Mouse (Mus musculus): ENCODE measurements around the gene Rbp4. TPM values are rescaled to one million over a fixed set of nuclear protein-coding genes. Genes with fewer than 3 reads are reported as not detected.

The Rbp4 gene
- polyA plus RNA-seq, 1 experiment from 2014 or later = 79.7 TPM

DNA sequence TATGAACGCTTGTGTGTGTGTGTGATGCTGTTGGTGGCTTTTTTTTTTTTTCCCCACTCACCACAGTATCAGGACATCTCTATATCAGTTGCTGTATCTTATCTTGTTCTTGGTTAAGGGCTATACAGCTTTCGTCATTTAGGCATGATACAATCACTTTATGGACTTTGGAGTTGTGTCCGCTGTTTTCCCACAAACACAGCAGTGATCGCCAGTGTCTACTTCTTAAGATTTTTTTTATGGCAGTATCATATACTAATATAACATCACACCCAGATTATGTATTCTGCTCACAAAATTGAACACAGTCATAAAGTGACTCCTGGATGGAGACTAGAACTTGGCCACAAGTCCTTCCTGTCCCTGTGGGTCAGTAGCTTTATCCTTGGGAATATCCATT, 17.2 kb downstream of the Rbp4 start:
- H3K27me3 ChIP-seq (replicated peaks; ENCODE audit: control insufficient read depth, insufficient read depth, low read length) = no peaks in the 10 kb centered on the region
- DNase-seq (ENCODE audit: low spot score) (no peak), ATAC-seq (replicated peaks; ENCODE audit: low FRiP score, low TSS enrichment, low read depth) (no peak)
- H3K4me1 ChIP-seq (replicated peaks; ENCODE audit: control insufficient read depth, insufficient read depth, low read length) = no peaks in the 10 kb centered on the region
- no peaks in the 10 kb centered on the region for H3K36me3 ChIP-seq (ENCODE audit: control insufficient read depth, insufficient read depth, low read length)
- no peak overlapping the region for H3K9ac ChIP-seq (ENCODE audit: low read length)
- H3K9me3 ChIP-seq (ENCODE audit: control insufficient read depth, low read length) = no peaks in the 10 kb centered on the region
- 82% methylated on average over 4 of the region's 4 CpGs for WGBS
- H3K27ac ChIP-seq (ENCODE audit: low read depth) = no peak overlapping the region
- no peak overlapping the region for H3K4me3 ChIP-seq (ENCODE audit: low read depth, low read length)
- no peak overlapping the region for H3K4me2 ChIP-seq (ENCODE audit: low read length)

DNA sequence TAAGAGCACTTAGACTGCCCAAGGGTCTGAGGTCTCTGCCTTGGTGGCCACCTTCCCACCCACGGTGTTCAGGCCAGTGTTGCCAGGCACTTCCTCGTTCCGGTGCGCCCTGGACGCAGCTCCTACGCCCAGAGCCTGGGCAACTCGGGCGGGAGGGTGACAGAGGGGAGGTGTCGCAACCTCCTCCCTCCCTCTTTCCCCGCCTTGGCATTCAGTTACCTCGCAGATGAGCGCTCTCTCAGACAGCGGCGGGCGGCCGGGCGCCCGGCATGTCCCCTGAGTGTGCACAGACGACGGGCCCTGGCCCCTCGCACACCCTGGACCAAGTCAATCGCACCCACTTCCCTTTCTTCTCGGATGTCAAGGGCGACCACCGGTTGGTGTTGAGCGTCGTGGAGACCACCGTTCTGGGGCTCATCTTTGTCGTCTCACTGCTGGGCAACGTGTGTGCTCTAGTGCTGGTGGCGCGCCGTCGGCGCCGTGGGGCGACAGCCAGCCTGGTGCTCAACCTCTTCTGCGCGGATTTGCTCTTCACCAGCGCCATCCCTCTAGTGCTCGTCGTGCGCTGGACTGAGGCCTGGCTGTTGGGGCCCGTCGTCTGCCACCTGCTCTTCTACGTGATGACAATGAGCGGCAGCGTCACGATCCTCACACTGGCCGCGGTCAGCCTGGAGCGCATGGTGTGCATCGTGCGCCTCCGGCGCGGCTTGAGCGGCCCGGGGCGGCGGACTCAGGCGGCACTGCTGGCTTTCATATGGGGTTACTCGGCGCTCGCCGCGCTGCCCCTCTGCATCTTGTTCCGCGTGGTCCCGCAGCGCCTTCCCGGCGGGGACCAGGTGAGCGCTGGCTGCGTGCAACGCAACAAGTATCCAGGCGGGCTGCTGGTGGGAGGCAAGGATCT, 28.0 kb downstream of the Rbp4 start, which contains the start of gene Ffar4:
Ffar4 (plus strand) TSS at position 214 of the 901 bp plus-strand sequence.
- DNase-seq (ENCODE audit: low spot score) (peak; percentile 72), ATAC-seq (replicated peaks; ENCODE audit: low FRiP score, low TSS enrichment, low read depth) (peak; percentile 71)
- under 1% methylated on average over 77 of the region's 77 CpGs for WGBS
- Histone ChIP-seq H3K4me1 (replicated peaks; ENCODE audit: control insufficient read depth, insufficient read depth, low read length) (0 out of 2 replicates have a peak, but pooled peaks cover 4% of the 10 kb centered on the region), H3K27me3 (replicated peaks; ENCODE audit: control insufficient read depth, insufficient read depth, low read length) (peaks cover 41% of the 10 kb centered on the region), H3K9me3 (ENCODE audit: control insufficient read depth, low read length) (no peaks in the 10 kb centered on the region), H3K36me3 (ENCODE audit: control insufficient read depth, insufficient read depth, low read length) (no peaks in the 10 kb centered on the region), H3K4me3 (ENCODE audit: low read depth, low read length) (peak within 1 kb of the TSS; percentile 33), H3K27ac (ENCODE audit: low read depth) (no peak within 1 kb of the TSS), H3K9ac (ENCODE audit: low read length) (peak within 1 kb of the TSS; percentile 29), H3K4me2 (ENCODE audit: low read length) (peak within 1 kb of the TSS; percentile 47)

DNA sequence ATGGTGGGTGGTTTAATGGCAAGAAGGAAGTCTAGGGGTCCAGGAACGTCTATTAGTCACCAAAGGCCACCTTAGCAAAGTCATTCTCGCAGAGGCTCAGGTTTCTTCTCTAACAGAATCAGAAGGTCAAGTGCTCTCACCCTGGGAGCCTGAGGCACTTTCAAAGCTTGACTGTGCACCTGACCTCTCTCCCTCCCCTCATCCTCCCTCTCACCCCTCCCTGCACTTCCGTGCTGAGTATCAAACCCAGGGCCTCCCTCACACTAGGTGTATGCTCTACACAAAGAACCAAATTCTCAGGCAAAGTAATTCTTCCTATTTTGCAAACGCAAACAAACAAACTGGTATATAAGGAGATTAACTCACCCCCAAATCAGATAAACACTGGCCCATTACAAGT, 28.9 kb downstream of the Rbp4 start:
- Histone ChIP-seq H3K4me3 (ENCODE audit: low read depth, low read length) (no peak overlapping the region), H3K9me3 (ENCODE audit: control insufficient read depth, low read length) (no peaks in the 10 kb centered on the region), H3K4me2 (ENCODE audit: low read length) (peak overlapping the region; percentile 47; the same call in 1 of the 2 replicates), H3K9ac (ENCODE audit: low read length) (no peak overlapping the region), H3K4me1 (replicated peaks; ENCODE audit: control insufficient read depth, insufficient read depth, low read length) (0 out of 2 replicates have a peak, but pooled peaks cover 4% of the 10 kb centered on the region), H3K27ac (ENCODE audit: low read depth) (no peak overlapping the region), H3K36me3 (ENCODE audit: control insufficient read depth, insufficient read depth, low read length) (no peaks in the 10 kb centered on the region), H3K27me3 (replicated peaks; ENCODE audit: control insufficient read depth, insufficient read depth, low read length) (peaks cover 41% of the 10 kb centered on the region)
- 21% methylated on average over 4 of the region's 4 CpGs for WGBS
- ATAC-seq (replicated peaks; ENCODE audit: low FRiP score, low TSS enrichment, low read depth) (no peak), DNase-seq (ENCODE audit: low spot score) (no peak)

DNA sequence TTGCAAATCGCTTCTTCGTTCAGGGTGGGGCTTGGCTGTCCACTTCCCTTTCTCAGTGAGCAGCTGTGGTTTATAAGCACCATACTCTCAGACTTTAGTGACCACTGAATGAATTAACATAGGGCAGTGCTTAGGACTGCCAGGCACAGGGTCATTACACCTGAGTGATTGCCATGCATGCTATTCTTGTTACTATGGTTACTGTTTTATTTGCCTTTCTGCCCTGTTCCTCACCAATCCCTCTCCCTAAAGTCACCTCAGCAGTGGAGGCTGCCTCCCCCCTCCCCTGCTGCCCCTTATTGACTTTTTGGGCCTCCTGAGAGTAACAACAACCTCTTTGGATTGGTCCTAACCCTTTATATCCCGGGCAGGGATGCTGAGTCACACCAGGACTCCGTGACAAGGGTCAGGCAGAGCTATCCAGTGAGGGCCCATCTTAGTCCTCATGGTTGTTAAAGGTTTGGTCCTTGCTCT, 33.5 kb downstream of the Rbp4 start:
- DNase-seq (ENCODE audit: low spot score) (peak; percentile 61), ATAC-seq (replicated peaks; ENCODE audit: low FRiP score, low TSS enrichment, low read depth) (peak; percentile 84)
- Histone ChIP-seq H3K27me3 (replicated peaks; ENCODE audit: control insufficient read depth, insufficient read depth, low read length) (peaks cover 13% of the 10 kb centered on the region), H3K4me2 (ENCODE audit: low read length) (no peak overlapping the region), H3K9ac (ENCODE audit: low read length) (no peak overlapping the region), H3K9me3 (ENCODE audit: control insufficient read depth, low read length) (no peaks in the 10 kb centered on the region), H3K4me1 (replicated peaks; ENCODE audit: control insufficient read depth, insufficient read depth, low read length) (no peaks in the 10 kb centered on the region), H3K27ac (ENCODE audit: low read depth) (0 out of 2 replicates have a peak overlapping the region, but pooled peaks have one; percentile 36), H3K4me3 (ENCODE audit: low read depth, low read length) (no peak overlapping the region), H3K36me3 (ENCODE audit: control insufficient read depth, insufficient read depth, low read length) (no peaks in the 10 kb centered on the region)
- WGBS = 36% methylated on average over 4 of the region's 4 CpGs

DNA sequence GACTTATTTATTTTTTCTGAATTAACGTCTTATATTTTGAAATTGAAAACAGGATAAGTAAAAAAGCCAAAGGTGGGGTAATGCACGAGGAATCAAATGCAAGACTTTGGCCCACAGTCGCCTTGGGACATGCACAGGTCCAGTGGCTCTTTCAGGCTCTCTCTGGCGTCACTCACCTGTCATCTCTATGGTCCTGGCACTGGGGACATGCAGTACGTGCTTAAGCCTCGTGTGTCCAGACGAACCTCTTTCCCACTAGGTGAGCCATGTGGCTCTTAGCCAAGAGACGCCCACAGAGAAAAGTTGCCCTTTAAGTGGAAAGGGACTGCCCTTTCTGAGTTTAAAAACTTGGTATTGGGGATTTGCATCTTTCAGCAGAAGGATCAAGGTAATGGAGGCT, 35.7 kb downstream of the Rbp4 start:
- ATAC-seq (replicated peaks; ENCODE audit: low FRiP score, low TSS enrichment, low read depth) (no peak), DNase-seq (ENCODE audit: low spot score) (no peak)
- Histone ChIP-seq H3K4me1 (replicated peaks; ENCODE audit: control insufficient read depth, insufficient read depth, low read length) (no peaks in the 10 kb centered on the region), H3K4me2 (ENCODE audit: low read length) (no peak overlapping the region), H3K27ac (ENCODE audit: low read depth) (no peak overlapping the region), H3K27me3 (replicated peaks; ENCODE audit: control insufficient read depth, insufficient read depth, low read length) (no peaks in the 10 kb centered on the region; the same call in 1 of the 2 replicates), H3K36me3 (ENCODE audit: control insufficient read depth, insufficient read depth, low read length) (no peaks in the 10 kb centered on the region), H3K9me3 (ENCODE audit: control insufficient read depth, low read length) (no peaks in the 10 kb centered on the region), H3K4me3 (ENCODE audit: low read depth, low read length) (no peak overlapping the region), H3K9ac (ENCODE audit: low read length) (no peak overlapping the region)
- WGBS = 82% methylated on average over 8 of the region's 8 CpGs

DNA sequence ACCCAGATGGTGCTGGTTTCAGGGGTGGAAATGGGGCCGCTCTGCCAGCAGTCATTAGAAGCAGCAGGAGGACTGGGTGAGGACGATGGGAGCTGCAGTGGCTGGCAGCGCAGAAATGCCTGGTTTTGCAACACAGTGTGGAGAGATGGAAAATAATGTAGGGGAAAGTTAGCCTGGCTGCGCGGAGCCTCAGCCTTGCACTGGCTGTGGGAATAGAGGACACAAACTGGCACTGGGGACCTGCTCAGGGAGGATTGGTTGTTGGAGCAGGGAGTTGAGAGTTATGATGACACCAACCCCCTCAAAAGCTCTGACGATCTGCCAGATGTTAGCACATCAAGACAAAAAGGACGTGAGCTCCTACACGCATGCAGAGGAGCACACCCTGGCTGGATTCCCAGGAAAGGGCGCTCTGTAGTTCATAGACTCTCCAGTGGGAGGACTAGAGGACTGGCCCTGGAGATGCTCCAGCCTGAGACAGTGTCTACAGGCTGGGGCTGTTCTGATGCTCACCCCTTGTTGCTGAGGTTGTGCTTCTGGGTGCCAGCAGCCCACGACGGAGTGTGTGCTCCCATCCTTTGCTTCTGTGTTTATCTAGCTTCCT, 38.0 kb downstream of the Rbp4 start:
- no peaks in the 10 kb centered on the region for H3K9me3 ChIP-seq (ENCODE audit: control insufficient read depth, low read length)
- ATAC-seq (replicated peaks; ENCODE audit: low FRiP score, low TSS enrichment, low read depth) = peak; percentile 73
- no peak overlapping the region for H3K27ac ChIP-seq (ENCODE audit: low read depth)
- DNase-seq (ENCODE audit: low spot score) = peak; percentile 75
- 56% methylated on average over 11 of the region's 11 CpGs for WGBS
- H3K4me2 ChIP-seq (ENCODE audit: low read length) = no peak overlapping the region
- no peaks in the 10 kb centered on the region for H3K4me1 ChIP-seq (replicated peaks; ENCODE audit: control insufficient read depth, insufficient read depth, low read length)
- no peak overlapping the region for H3K9ac ChIP-seq (ENCODE audit: low read length)
- H3K4me3 ChIP-seq (ENCODE audit: low read depth, low read length) = no peak overlapping the region
- H3K36me3 ChIP-seq (ENCODE audit: control insufficient read depth, insufficient read depth, low read length) = no peaks in the 10 kb centered on the region
- H3K27me3 ChIP-seq (replicated peaks; ENCODE audit: control insufficient read depth, insufficient read depth, low read length) = no peaks in the 10 kb centered on the region

DNA sequence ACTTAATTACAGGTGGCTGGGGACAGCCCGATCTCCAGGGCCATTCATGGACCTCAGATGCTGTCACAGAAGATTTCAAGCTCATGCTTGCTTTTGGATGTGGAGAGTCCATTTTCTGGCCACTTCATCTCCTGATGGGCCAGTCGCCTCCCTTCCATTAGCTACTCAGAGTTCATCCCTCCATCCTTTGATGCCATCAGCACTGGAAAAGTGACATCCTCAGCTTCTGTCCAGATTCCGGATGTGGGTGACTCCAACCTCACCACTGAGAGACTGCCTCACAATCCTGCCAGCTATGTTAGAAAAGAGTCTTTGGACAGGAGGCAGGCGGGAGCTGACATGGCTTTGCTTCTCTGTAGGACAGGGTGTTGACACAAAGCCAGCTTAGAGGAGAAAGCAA, 39.2 kb downstream of the Rbp4 start:
- no peak for DNase-seq (ENCODE audit: low spot score)
- H3K9ac ChIP-seq (ENCODE audit: low read length) = no peak overlapping the region
- no peak for ATAC-seq (replicated peaks; ENCODE audit: low FRiP score, low TSS enrichment, low read depth)
- H3K27me3 ChIP-seq (replicated peaks; ENCODE audit: control insufficient read depth, insufficient read depth, low read length) = no peaks in the 10 kb centered on the region
- H3K36me3 ChIP-seq (ENCODE audit: control insufficient read depth, insufficient read depth, low read length) = no peaks in the 10 kb centered on the region
- H3K4me3 ChIP-seq (ENCODE audit: low read depth, low read length) = no peak overlapping the region
- H3K4me2 ChIP-seq (ENCODE audit: low read length) = no peak overlapping the region
- H3K9me3 ChIP-seq (ENCODE audit: control insufficient read depth, low read length) = no peaks in the 10 kb centered on the region
- no peaks in the 10 kb centered on the region for H3K4me1 ChIP-seq (replicated peaks; ENCODE audit: control insufficient read depth, insufficient read depth, low read length)
- H3K27ac ChIP-seq (ENCODE audit: low read depth) = no peak overlapping the region
- WGBS = 86% methylated on average over 4 of the region's 4 CpGs

DNA sequence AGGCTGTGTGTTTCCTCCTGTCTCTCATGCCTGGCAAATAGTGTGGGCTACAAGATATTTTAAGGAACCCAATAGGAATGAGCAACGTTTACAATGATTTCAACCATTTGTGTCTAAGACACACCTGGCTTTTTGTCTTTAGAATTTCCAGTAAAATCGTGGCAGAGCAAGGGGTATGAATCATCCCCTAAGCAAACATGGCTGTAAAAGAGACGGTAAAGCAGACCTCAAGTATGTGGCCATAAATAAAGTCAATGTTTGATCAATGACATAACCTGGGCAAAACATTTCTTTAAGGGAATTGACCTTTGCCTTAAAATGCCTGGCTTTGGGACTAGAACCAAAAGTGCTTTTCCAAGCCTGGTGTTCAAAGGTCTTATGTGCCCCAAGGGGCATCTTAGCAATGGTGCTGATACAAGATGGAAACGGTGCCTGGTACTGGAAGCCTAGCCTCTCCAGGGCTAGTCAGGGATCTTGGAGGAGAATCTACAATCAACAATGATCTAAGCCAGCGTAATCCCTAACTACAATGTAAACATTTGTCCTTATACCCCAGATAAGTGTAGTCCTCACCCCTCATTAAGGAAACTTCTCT, 42.1 kb downstream of the Rbp4 start:
- no peak overlapping the region for H3K9ac ChIP-seq (ENCODE audit: low read length)
- WGBS = 23% methylated on average over 5 of the region's 5 CpGs
- H3K4me1 ChIP-seq (replicated peaks; ENCODE audit: control insufficient read depth, insufficient read depth, low read length) = no peaks in the 10 kb centered on the region
- H3K27ac ChIP-seq (ENCODE audit: low read depth) = peak overlapping the region; percentile 51; the same call in 1 of the 2 replicates
- H3K4me3 ChIP-seq (ENCODE audit: low read depth, low read length) = no peak overlapping the region
- H3K9me3 ChIP-seq (ENCODE audit: control insufficient read depth, low read length) = no peaks in the 10 kb centered on the region
- no peaks in the 10 kb centered on the region for H3K27me3 ChIP-seq (replicated peaks; ENCODE audit: control insufficient read depth, insufficient read depth, low read length)
- H3K36me3 ChIP-seq (ENCODE audit: control insufficient read depth, insufficient read depth, low read length) = no peaks in the 10 kb centered on the region
- no peak for DNase-seq (ENCODE audit: low spot score)
- H3K4me2 ChIP-seq (ENCODE audit: low read length) = peak overlapping the region; percentile 11; the same call in 1 of the 2 replicates
- ATAC-seq (replicated peaks; ENCODE audit: low FRiP score, low TSS enrichment, low read depth) = peak; percentile 75
